Mouse (Mus musculus) MEL (cell line): ENCODE results near the gene Arl4a. TPM values are rescaled to one million over a fixed set of nuclear protein-coding genes. Genes with fewer than 3 reads are reported as not detected.

ENCODE experiments used
- DNase-seq: peaks from one replicate; pipeline ENCODE4 v3.0.0; 2011; ENCODE audit warnings: low read depth, low spot score
- H3K27ac ChIP-seq: 2 replicates; pipeline ENCODE4 v1.5.1; 2012; ENCODE audit warnings: low read depth, mild to moderate bottlenecking, control low read depth, low read length, moderate library complexity; ENCODE audit not compliant: control insufficient read depth
- H3K27me3 ChIP-seq, 2 experiments: fragments of 150-350 bp in 1 of 2; sonication (generic) in 1 of 2; 2 replicates each; pipeline ENCODE4 v1.6.1; 2012; ENCODE audit warnings: low read length in 2 of 2, mild to moderate bottlenecking in 2 of 2, improper control_type of control experiment in 1 of 2, moderate library complexity in 1 of 2; ENCODE audit not compliant: insufficient read depth in 2 of 2, control insufficient read depth in 1 of 2
- H3K36me3 ChIP-seq, 2 experiments: 2 replicates each; pipeline ENCODE4 v1.6.1; 2012 to 2014; ENCODE audit warnings: low read length in 2 of 2, improper control_type of control experiment in 1 of 2, inconsistent platforms in 1 of 2, mild to moderate bottlenecking in 1 of 2; ENCODE audit not compliant: insufficient read depth in 2 of 2, control insufficient read depth in 1 of 2
- H3K4me1 ChIP-seq, 2 experiments: fragments of 150-350 bp in 1 of 2; sonication (generic) in 1 of 2; 2 replicates each; pipeline ENCODE4 v1.6.1; 2012; ENCODE audit warnings: low read length in 2 of 2, improper control_type of control experiment in 1 of 2, mild to moderate bottlenecking in 1 of 2; ENCODE audit not compliant: insufficient read depth in 2 of 2, control insufficient read depth in 1 of 2
- H3K4me3 ChIP-seq, 2 experiments: fragments of 150-350 bp in 1 of 2; sonication (generic) in 1 of 2; 2 replicates each; pipeline ENCODE4 v1.5.1; 2012; ENCODE audit warnings: low read depth in 2 of 2, low read length in 2 of 2, mild to moderate bottlenecking in 2 of 2, moderate library complexity in 2 of 2, control low read depth in 1 of 2, improper control_type of control experiment in 1 of 2; ENCODE audit not compliant: control insufficient read depth in 1 of 2, insufficient read depth in 1 of 2
- H3K79me2 ChIP-seq: 2 replicates; pipeline ENCODE4 v1.6.1; 2012; ENCODE audit warnings: mild to moderate bottlenecking, low read length, moderate library complexity; ENCODE audit not compliant: control insufficient read depth, poor library complexity, insufficient read depth
- H3K9ac ChIP-seq: 2 replicates; pipeline ENCODE4 v1.6.1; 2012; ENCODE audit warnings: low read depth, mild to moderate bottlenecking, control low read depth, low read length, moderate library complexity; ENCODE audit not compliant: control insufficient read depth, poor library complexity, severe bottlenecking
- H3K9me3 ChIP-seq: fragments of 150-350 bp; sonication (generic); replicated peaks from 2 replicates; pipeline ENCODE4 v1.6.1; 2012; ENCODE audit warnings: mild to moderate bottlenecking, low read length, improper control_type of control experiment, moderate library complexity; ENCODE audit not compliant: insufficient read depth
- CHD1 ChIP-seq: IDR thresholded peaks from 2 replicates; pipeline ENCODE4 v1.6.1; 2012; ENCODE audit warnings: low read depth, mild to moderate bottlenecking, inconsistent platforms, low read length, improper control_type of control experiment
- CHD2 ChIP-seq: IDR thresholded peaks from 2 replicates; pipeline ENCODE4 v1.6.1; 2011; ENCODE audit warnings: low read length, improper control_type of control experiment
- ELF1 ChIP-seq: IDR thresholded peaks from 2 replicates; pipeline ENCODE4 v1.6.1; 2014; ENCODE audit warnings: low read depth, mild to moderate bottlenecking, inconsistent platforms, low read length, improper control_type of control experiment, moderate library complexity
- EP300 ChIP-seq, 2 experiments: IDR thresholded peaks; 2 replicates each; pipeline ENCODE4 v1.6.1; 2011; ENCODE audit warnings: improper control_type of control experiment in 2 of 2, low read length in 2 of 2, low read depth in 1 of 2, mild to moderate bottlenecking in 1 of 2
- ETS1 ChIP-seq: IDR thresholded peaks from 2 replicates; pipeline ENCODE4 v1.6.1; 2012; ENCODE audit warnings: low read depth, mild to moderate bottlenecking, inconsistent platforms, low read length, improper control_type of control experiment, moderate library complexity
- KAT2A ChIP-seq: conservative IDR thresholded peaks from 2 replicates; pipeline ENCODE4 v1.6.1; 2012; ENCODE audit warnings: low read depth, low read length, improper control_type of control experiment, inconsistent platforms
- MAX ChIP-seq: IDR thresholded peaks from 2 replicates; pipeline ENCODE4 v1.6.1; 2011; ENCODE audit warnings: low read length, improper control_type of control experiment
- MAZ ChIP-seq: IDR thresholded peaks from 2 replicates; pipeline ENCODE4 v1.6.1; 2012; ENCODE audit warnings: low read depth, mild to moderate bottlenecking, inconsistent platforms, low read length, improper control_type of control experiment
- MEF2A ChIP-seq: IDR thresholded peaks from 2 replicates; pipeline ENCODE4 v1.6.1; 2014; ENCODE audit warnings: low read depth, mild to moderate bottlenecking, inconsistent platforms, low read length, improper control_type of control experiment; ENCODE audit not compliant: poor library complexity, insufficient replicate concordance, severe bottlenecking; ENCODE audit errors: extremely low read depth
- MYC ChIP-seq: IDR thresholded peaks from 2 replicates; pipeline ENCODE4 v1.6.1; 2011; ENCODE audit warnings: low read depth, mild to moderate bottlenecking, low read length, improper control_type of control experiment, moderate library complexity
- NELFE ChIP-seq: IDR thresholded peaks from 2 replicates; pipeline ENCODE4 v1.6.1; 2011; ENCODE audit warnings: low read depth, low read length, improper control_type of control experiment
- NRF1 ChIP-seq: IDR thresholded peaks from 2 replicates; pipeline ENCODE4 v1.6.1; 2014; ENCODE audit warnings: low read depth, mild to moderate bottlenecking, inconsistent platforms, low read length, improper control_type of control experiment, moderate library complexity; ENCODE audit not compliant: poor library complexity, insufficient read depth, severe bottlenecking
- POLR2A ChIP-seq, 2 experiments: IDR thresholded peaks; 2 replicates each; pipeline ENCODE4 v1.6.1; 2011 to 2012; ENCODE audit warnings: low read length in 2 of 2, mild to moderate bottlenecking in 2 of 2, control low read depth in 1 of 2, improper control_type of control experiment in 1 of 2, low read depth in 1 of 2, moderate library complexity in 1 of 2; ENCODE audit not compliant: control insufficient read depth in 1 of 2, insufficient read depth in 1 of 2, poor library complexity in 1 of 2
- POLR2AphosphoS2 ChIP-seq: IDR thresholded peaks from 2 replicates; pipeline ENCODE4 v1.6.1; 2011; ENCODE audit warnings: low read length, improper control_type of control experiment
- POLR2AphosphoS5 ChIP-seq: IDR thresholded peaks from 2 replicates; pipeline ENCODE4 v1.6.1; 2012; ENCODE audit warnings: low read depth, borderline replicate concordance, mild to moderate bottlenecking, inconsistent platforms, low read length, moderate library complexity, mixed read lengths
- RAD21 ChIP-seq: IDR thresholded peaks from 2 replicates; pipeline ENCODE4 v1.6.1; 2011; ENCODE audit warnings: mild to moderate bottlenecking, low read depth, low read length, improper control_type of control experiment
- RCOR1 ChIP-seq: IDR thresholded peaks from 2 replicates; pipeline ENCODE4 v1.6.1; 2012; ENCODE audit warnings: low read depth, mild to moderate bottlenecking, inconsistent platforms, low read length, improper control_type of control experiment
- SIN3A ChIP-seq: IDR thresholded peaks from 2 replicates; pipeline ENCODE4 v1.6.1; 2012; ENCODE audit warnings: low read length, improper control_type of control experiment, inconsistent platforms
- SMC3 ChIP-seq: IDR thresholded peaks from 2 replicates; pipeline ENCODE4 v1.6.1; 2011; ENCODE audit warnings: low read depth, low read length, improper control_type of control experiment
- TAL1 ChIP-seq: IDR thresholded peaks from 2 replicates; pipeline ENCODE4 v1.6.1; 2012; ENCODE audit warnings: mild to moderate bottlenecking, inconsistent platforms, low read length, moderate library complexity, mixed read lengths
- TBP ChIP-seq: IDR thresholded peaks from 2 replicates; pipeline ENCODE4 v1.8.0; 2011; ENCODE audit warnings: low read depth, low read length, improper control_type of control experiment
- UBTF ChIP-seq: IDR thresholded peaks from 2 replicates; pipeline ENCODE4 v1.6.1; 2012; ENCODE audit warnings: low read depth, mild to moderate bottlenecking, inconsistent platforms, low read length, improper control_type of control experiment, moderate library complexity, borderline replicate concordance; ENCODE audit not compliant: insufficient read depth
- USF2 ChIP-seq, 2 experiments: IDR thresholded peaks; 2 replicates each; pipeline ENCODE4 v1.6.1; 2011 to 2012; ENCODE audit warnings: improper control_type of control experiment in 2 of 2, low read length in 2 of 2, borderline replicate concordance in 1 of 2, inconsistent platforms in 1 of 2, low read depth in 1 of 2, mild to moderate bottlenecking in 1 of 2; ENCODE audit not compliant: insufficient read depth in 1 of 2
- ZC3H11A ChIP-seq: IDR thresholded peaks from 2 replicates; pipeline ENCODE4 v1.6.1; 2012; ENCODE audit warnings: low read depth, mild to moderate bottlenecking, inconsistent platforms, low read length, improper control_type of control experiment
- ZKSCAN1 ChIP-seq: IDR thresholded peaks from 2 replicates; pipeline ENCODE4 v1.6.1; 2012; ENCODE audit warnings: low read depth, mild to moderate bottlenecking, inconsistent platforms, low read length, improper control_type of control experiment, moderate library complexity
- ZNF384 ChIP-seq: IDR thresholded peaks from 2 replicates; pipeline ENCODE4 v1.6.1; 2012; ENCODE audit warnings: low read depth, mild to moderate bottlenecking, inconsistent platforms, low read length, improper control_type of control experiment
- polyA plus RNA-seq, 2 experiments: library from polyadenylated mRNA; stranded (reverse) in 1 of 2; unstranded in 1 of 2; fragments of >175 nt in 1 of 2; fragments of >200 nt in 1 of 2; gene quantifications; 2 replicates each; pipeline versions ENCODE4 v1.2.1 to v1.2.4; 2012; ENCODE audit warnings: low replicate concordance in 2 of 2, low read depth in 1 of 2; ENCODE audit not compliant: insufficient read length in 2 of 2, insufficient read depth in 1 of 2, missing spikeins in 1 of 2
- total RNA-seq: library from RNA; depleted of rRNA; stranded (reverse); fragments of 300-350 nt; gene quantifications from 2 replicates; pipeline ENCODE4 v1.2.3, GENCODE M21; 2012

Gene Arl4a
- total and polyA plus RNA-seq, 3 experiments, result 25.6 to 26.9 TPM; not detected in 1

DNA sequence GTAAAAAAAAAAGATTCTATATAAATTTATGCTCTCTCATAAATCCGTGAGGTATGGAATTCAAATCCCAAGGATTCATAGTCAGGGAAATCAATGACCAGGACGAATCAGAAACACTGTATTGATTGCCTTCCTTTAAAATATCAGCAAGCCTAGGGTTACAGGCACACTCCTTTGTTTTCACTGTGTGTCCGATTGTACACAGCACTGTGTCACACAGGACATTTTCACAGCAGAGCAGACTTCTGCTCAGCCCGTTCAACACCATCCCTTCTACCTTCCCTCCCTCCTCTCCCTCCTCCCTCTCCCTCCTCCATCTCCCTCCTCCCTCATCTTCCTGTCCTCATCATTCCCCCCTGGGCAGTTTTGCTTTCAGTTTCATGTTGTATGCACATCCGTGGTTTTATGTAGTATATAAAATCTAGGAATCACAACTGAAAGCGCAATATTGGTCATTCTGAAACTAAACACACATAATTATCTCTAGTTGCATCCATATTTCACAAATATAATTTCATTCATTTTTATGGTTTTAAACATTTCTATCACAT is 19.8 kb downstream of the Arl4a start:
- H3K27ac ChIP-seq, result no peak overlapping the region
- peaks cover 3 to 13% of the 10 kb centered on the region in 2 experiments for H3K4me1 ChIP-seq
- peaks cover 0 to 9% of the 10 kb centered on the region in 2 experiments; a peak in 2 of 4 replicates for H3K36me3 ChIP-seq
- no peak for TF ChIP-seq NELFE
- no peak for TF ChIP-seq NRF1
- TF ChIP-seq ZC3H11A, result no peak
- TF ChIP-seq TBP, result no peak
- TF ChIP-seq UBTF, result no peak
- no peak for TF ChIP-seq MYC
- TF ChIP-seq MAZ, result no peak
- TF ChIP-seq POLR2AphosphoS2, result no peak
- no peak for TF ChIP-seq POLR2A (IDR thresholded peaks at IDR 0.05; ENCODE audit: control insufficient read depth in 1 of 2, insufficient read depth in 1 of 2, low read depth in 1 of 2, low read length in 2 of 2, poor library complexity in 1 of 2)
- no peak for TF ChIP-seq ZNF384
- TF ChIP-seq ZKSCAN1, result no peak
- no peak for TF ChIP-seq KAT2A
- TF ChIP-seq MEF2A, result no peak
- TF ChIP-seq CHD2, result no peak
- no peak for TF ChIP-seq TAL1
- no peak overlapping the region; a peak in 1 of 4 replicates for H3K4me3 ChIP-seq
- H3K79me2 ChIP-seq, result no peaks in the 10 kb centered on the region; the same call in 1 of the 2 replicates
- DNase-seq, result no peak
- no peaks in the 10 kb centered on the region for H3K9me3 ChIP-seq
- no peak overlapping the region for H3K9ac ChIP-seq
- H3K27me3 ChIP-seq, result no peaks in the 10 kb centered on the region

DNA sequence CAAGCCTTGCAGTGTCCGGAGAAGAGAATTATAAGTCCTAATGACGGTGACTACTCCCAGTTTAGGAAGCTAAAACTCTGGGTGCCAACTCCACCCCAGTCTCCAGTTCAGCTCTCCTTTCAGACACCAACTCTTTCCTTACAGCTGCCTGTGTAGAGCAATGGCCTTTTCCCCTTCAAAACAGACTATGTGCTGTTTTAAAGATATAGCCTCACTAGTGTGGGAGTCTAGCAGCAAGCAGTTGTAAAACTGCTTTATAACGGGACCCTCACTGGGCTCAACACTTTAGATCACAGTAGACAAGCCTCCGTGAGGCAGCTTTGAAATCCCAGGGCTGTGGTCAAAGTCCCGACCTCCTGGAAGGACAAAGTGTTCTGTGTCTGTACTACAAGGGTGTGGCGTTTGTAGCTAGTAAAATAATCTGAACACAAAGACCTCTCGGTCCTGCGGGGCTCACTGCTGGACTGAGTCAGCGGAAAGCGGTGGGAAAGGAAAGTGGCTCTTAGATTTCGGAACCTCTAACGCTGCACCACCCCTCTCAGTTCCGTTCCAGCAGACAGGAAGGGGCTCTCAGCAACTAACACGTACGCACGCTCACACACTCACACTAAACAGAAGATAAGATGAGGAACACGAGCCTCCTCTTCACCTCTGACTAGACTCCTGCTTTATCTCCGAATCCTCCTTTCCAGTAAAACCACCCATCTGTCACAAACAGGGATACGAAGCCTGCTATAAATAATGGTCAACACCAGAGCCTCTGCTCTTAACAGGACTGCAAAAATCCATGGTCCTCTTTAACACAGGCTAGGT is 21.0 kb downstream of the Arl4a start:
- Histone ChIP-seq H3K4me1 (peaks cover 3 to 8% of the 10 kb centered on the region in 2 experiments; a peak in 2 of 4 replicates), H3K9me3 (no peaks in the 10 kb centered on the region), H3K9ac (peak overlapping the region; percentile 60), H3K27me3 (no peaks in the 10 kb centered on the region), H3K36me3 (peaks cover 0 to 6% of the 10 kb centered on the region in 2 experiments; a peak in 2 of 4 replicates), H3K27ac (peak overlapping the region; percentile 64), H3K4me3 (peak overlapping the region; percentile 73 to 77), H3K79me2 (no peaks in the 10 kb centered on the region; the same call in 1 of the 2 replicates)
- peak; percentile 89 for DNase-seq
- TF ChIP-seq NRF1, result peak; percentile 50; the same call in 1 of the 2 replicates
- TF ChIP-seq MYC, result peak; percentile 49; the same call in 1 of the 2 replicates
- TF ChIP-seq RAD21, result no peak
- no peak for TF ChIP-seq USF2 (IDR thresholded peaks at IDR 0.05; ENCODE audit: borderline replicate concordance in 1 of 2, insufficient read depth in 1 of 2, low read depth in 1 of 2, low read length in 2 of 2)
- no peak; the same call in 1 of the 2 replicates for TF ChIP-seq TBP
- TF ChIP-seq POLR2A (IDR thresholded peaks at IDR 0.05; ENCODE audit: control insufficient read depth in 1 of 2, insufficient read depth in 1 of 2, low read depth in 1 of 2, low read length in 2 of 2, poor library complexity in 1 of 2), result peak in 1 of 2 experiments; percentile 53; a peak in 2 of 4 replicates
- peak; percentile 77 for TF ChIP-seq ETS1
- TF ChIP-seq POLR2AphosphoS5, result no peak
- TF ChIP-seq ZNF384, result no peak
- TF ChIP-seq RCOR1, result 0 out of 2 replicates have a peak, but pooled peaks have one; percentile 56
- TF ChIP-seq SIN3A, result peak; percentile 44; the same call in 1 of the 2 replicates
- TF ChIP-seq KAT2A, result no peak
- TF ChIP-seq EP300 (IDR thresholded peaks at IDR 0.05; ENCODE audit: low read depth in 1 of 2, low read length in 2 of 2), result peak; percentile 69
- 0 out of 2 replicates have a peak, but pooled peaks have one; percentile 32 for TF ChIP-seq ELF1
- peak; percentile 72 for TF ChIP-seq MAX
- no peak for TF ChIP-seq MEF2A
- no peak for TF ChIP-seq CHD1
- TF ChIP-seq SMC3, result no peak
- TF ChIP-seq ZKSCAN1, result no peak
